Mouse (Mus musculus) c-Kit-positive CD71-positive TER-119-negative erythroid progenitor cells, embryonic 14.5 days (primary cell): ENCODE measurements around the gene Cd2.

Experiments used
- DNase-seq: peaks from one replicate; pipeline ENCODE4 v3.0.0-alpha.2; 2013; ENCODE audit warnings: low read depth

Gene Cd2

DNA sequence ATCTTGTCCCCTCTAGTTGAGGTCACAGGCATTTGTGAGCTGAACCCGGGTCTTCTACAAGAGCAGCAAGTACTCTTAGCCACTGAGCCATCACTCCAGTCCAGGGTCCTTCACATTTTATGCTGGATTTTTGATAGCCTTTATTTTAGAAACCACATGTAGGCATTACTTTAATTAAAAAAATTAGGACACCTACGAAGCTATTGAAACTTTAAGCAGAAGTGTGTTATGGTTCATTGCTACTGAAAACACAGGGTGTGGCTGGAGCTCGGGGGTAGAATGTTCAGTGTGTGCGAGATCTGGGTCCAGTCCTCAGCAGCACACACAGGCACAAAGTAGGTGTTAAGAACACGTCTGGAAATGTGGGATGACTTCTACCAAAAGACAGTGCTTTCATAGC lies 59.7 kb downstream of the Cd2 start:
- no peak for DNase-seq
